Mouse (Mus musculus): ENCODE measurements around the gene Prrc2c.
A peak's percentile ranks its signal among the peaks of the same experiment; 100 is the strongest.
"Not testable (repeated sequence)": the region's sequence is repeated elsewhere in the genome, so short reads cannot be mapped to it uniquely, and the experiment has no call there.

The Prrc2c gene

GRCm38 (mm10) chr1:162740401-162740835 is at the start of gene Prrc2c:
TSS of gene Prrc2c (minus strand) at chr1:162740556.
- DNase-seq (ENCODE audit: low read depth, low spot score): peak; percentile 99

- no peak for DNase-seq (ENCODE audit: low read depth, low spot score)
Measured at GRCm38 (mm10) chr1:162785222-162785621, 44.9 kb upstream of the Prrc2c start.

- DNase-seq (ENCODE audit: low read depth, low spot score): no peak
Measured at GRCm38 (mm10) chr1:162783669-162784248, 43.4 kb upstream of the Prrc2c start.

- DNase-seq (ENCODE audit: low read depth, low spot score): not testable (repeated sequence)
Measured at GRCm38 (mm10) chr1:162781035-162781434, 40.7 kb upstream of the Prrc2c start.

GRCm38 (mm10) chr1:162777943-162778538 is 37.7 kb upstream of the Prrc2c start:
- no peak for DNase-seq (ENCODE audit: low read depth, low spot score)

DNA sequence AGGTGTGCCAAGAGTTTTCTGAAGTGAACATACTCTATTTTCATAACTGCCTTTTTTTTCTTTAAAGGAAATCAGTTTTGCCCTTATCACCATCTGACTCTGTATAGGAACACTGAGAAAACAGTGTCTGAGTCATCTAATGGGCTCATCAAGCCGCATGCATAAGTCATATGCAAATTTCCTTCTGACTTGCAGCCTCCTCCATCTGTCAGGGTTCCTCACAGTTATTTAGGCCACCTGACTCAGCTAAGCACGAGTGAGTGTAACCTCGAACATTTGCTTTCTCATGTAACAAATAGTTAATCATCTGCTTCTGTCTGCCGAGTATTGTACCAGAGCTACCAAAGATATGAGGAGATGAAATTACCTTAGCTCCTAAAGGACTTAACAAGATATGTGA is 33.3 kb upstream of the Prrc2c start:
- no peak for DNase-seq (ENCODE audit: low read depth, low spot score)

DNA sequence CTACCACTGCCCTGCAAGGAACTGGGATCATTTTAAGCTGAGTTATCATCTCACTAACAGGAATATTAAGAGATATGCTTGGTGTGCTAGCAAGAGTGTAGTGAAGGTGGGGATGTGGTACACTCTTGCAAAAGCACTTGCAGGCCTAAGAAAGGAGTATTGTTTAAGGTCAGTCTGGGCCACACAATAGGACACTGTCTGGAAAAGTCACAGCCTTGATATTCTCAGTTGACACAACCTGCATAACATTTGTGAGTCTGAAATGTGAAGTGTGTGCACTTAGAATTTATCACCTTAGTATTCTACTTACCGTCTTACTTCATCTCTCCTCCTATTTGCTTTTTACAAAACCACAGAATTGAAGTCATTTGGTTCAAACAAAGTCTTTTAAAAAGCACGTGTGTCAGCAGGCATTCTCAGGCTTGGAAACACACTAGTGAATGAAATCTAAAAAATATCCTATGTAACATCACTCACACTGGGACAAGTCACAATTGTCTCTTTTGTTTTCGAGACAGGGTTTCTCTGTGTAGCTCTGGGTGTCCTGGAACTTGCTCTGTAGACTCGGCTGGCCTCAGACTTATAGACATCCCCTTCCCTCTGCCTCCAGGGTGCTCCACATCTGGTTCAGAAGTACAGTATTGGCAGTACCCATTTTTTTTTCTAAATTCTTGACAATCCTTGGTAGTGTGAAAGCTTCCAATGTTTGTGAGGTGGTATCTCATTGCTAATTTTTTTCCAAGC is 31.4 kb upstream of the Prrc2c start:
- DNase-seq (ENCODE audit: low read depth, low spot score): no peak

DNA sequence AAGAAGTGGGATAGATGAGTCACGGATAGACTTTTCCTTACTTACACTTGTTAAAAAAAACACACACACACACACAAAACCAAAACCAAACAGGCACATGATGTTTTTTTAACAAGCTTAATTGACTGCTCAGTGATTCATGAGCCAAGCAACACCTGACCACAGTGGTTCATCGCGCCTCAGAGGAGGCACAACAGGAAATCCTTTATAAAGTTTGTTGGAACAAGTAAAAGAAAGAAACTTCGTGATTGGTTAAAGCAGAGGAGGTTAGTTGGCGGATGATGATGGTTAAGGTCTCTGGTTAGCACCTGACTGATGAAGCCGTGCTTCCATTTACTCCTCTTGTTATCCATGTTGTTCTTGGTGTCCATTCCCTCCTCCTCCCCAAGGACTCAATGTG is 11.7 kb upstream of the Prrc2c start:
- DNase-seq (ENCODE audit: low read depth, low spot score): no peak

DNA sequence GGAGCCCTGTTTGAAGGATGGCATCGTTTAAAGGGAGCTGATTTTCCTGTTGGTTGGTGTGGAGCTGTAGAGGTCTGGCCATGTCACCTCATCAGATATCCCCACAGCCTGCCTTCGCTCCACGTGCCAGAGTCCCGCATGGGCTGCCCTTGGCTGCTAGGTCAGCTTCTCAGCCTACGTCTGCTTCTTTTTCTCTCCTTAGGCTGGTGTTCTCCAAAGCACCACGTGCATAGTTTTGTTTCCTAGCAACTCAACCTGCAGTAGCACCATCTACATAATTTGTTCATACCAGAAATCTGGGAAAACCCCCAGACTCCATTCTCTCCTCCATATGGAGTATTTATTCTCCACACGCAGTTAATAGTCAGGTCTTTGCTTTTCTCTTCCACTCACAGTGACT is 9.3 kb upstream of the Prrc2c start:
- no peak for DNase-seq (ENCODE audit: low read depth, low spot score)

- DNase-seq (ENCODE audit: low read depth, low spot score): no peak
Measured at GRCm38 (mm10) chr1:162748761-162749160, 8.4 kb upstream of the Prrc2c start.

DNA sequence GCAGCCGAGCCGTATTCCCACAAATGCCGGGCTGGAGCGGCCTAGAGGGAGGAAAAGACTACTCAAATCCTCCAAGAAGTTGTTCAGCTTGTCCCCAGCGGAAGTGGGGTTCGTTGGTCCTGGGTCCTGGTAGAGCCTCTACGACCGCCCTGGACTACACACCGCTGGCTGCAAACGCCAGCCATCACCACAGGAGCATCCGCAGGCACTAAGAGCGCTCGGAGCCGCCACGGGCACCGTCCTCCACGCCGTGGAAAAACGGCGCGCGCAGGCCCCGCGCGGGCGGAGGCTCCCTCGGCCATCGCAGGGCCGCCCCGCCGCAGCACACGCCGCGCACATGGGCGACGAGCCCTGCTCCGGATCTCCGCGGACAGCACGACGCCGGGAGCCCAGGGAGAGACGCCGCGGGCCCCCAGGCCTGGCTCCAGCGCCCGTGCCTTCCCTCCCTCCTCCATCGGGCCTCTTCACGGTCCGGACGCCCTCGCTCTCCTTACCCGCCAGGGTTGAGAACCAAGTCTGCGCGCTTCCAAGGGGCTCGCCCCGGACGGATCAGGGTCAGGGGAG is 443 bp downstream of the Prrc2c start:
- no peak for DNase-seq (ENCODE audit: low read depth, low spot score)

DNA sequence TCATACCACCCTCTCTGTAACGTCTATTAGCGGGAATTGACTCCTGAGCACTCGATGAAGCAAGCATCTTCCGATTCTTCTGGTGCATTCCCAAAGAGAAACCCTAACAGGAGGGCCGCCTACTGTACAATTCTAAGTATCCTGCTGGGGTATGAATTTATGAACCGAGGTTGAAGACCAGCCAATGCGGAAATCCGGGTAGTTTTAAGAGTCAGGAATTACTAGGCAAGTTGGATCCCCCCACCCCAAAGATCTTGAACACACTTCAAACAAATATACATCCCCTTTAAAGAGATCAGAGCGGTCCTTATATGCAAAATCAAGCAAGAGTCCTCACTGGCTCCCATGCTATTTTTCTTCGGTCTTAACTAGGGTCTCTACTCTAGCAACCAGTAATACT is 950 bp downstream of the Prrc2c start:
- DNase-seq (ENCODE audit: low read depth, low spot score): no peak

DNA sequence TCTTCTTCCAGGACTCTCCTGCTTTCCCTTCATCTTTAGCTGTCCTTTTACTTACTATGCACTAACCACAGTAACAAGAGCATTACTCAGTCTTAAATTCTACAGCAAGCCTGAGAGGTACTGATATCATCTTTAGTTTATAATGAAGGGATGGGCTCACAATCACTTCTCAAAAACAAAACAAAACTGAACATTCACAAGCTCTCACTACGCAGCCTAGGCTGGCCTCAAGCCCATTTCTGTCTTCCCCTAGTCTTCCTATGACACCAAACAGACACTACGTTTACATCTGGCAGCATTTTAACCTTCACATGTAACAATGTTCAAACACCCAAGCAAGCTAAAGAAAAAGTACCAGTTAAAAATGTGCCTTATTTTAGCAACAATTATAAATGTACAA is 1.9 kb downstream of the Prrc2c start:
- DNase-seq (ENCODE audit: low read depth, low spot score): no peak

DNA sequence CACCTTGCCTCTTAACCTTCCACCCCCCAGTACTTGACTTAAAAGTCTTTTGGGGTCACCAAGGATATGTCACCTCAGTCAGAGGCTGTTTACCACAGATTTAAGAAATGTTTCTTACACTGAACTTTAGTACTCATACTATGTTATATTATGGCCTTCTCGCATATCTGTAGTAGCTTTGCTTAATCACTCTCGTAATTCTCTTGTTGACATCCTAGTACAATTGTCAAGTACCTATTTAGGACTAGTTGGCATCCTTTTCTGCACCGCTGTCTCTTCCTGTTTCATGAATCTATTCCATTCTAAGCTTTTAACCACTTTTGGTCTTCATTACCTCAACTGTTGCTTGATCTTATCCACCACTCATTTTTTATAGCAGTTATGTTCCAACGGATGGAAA is 5.3 kb downstream of the Prrc2c start:
- no peak for DNase-seq (ENCODE audit: low read depth, low spot score)

- DNase-seq (ENCODE audit: low read depth, low spot score): no peak
Measured at GRCm38 (mm10) chr1:162734283-162734682, 6.1 kb downstream of the Prrc2c start.

DNA sequence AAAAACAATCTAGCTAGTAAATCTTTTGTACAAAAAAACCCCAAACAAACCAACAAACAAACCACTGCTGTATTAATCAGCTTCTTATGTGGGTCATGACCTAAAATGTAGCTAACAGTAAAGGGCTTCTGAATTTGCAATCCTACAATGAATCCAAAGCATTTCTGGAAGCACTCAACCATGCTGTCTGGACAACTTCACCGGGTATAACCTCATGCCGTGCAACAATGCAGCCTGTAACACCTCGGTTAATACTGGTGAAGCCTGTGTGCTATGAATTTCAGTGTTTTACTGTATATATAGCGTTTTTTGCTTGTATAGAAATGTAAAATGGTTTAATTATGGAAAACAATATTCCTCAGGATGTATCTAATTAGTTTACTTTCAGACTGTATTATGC is 8.3 kb downstream of the Prrc2c start:
- no peak for DNase-seq (ENCODE audit: low read depth, low spot score)

GRCm38 (mm10) chr1:162729436-162729835 is 10.9 kb downstream of the Prrc2c start:
- DNase-seq (ENCODE audit: low read depth, low spot score): no peak

GRCm38 (mm10) chr1:162727981-162728380 is 12.4 kb downstream of the Prrc2c start:
- DNase-seq (ENCODE audit: low read depth, low spot score): no peak

DNA sequence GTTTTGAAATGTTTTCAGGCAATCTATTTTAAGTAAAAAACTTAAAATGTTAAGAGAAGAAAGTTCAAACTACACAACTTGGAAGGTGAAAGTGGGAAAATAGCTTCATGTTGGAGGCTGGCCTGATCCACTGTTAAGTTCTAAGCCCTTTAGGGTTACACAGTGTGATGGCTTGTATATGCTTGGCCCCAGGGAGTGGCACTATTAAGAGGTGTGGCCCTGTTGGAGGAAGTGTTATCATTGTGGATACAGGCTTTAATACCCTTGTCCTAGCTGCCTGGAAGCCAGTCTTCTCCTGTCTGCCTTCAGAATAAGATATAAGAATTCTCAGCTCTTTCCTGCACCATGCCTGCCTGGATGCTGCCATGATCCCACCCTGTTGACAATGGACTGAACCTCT is 16.7 kb downstream of the Prrc2c start:
- DNase-seq (ENCODE audit: low read depth, low spot score): no peak

- no peak for DNase-seq (ENCODE audit: low read depth, low spot score)
Measured at GRCm38 (mm10) chr1:162720645-162721044, 19.7 kb downstream of the Prrc2c start.

- DNase-seq (ENCODE audit: low read depth, low spot score): no peak
Measured at GRCm38 (mm10) chr1:162700389-162701066, 39.8 kb downstream of the Prrc2c start.

- no peak for DNase-seq (ENCODE audit: low read depth, low spot score)
Measured at GRCm38 (mm10) chr1:162697866-162698265, 42.5 kb downstream of the Prrc2c start.

Data from retina, postnatal 7 days (tissue).